Mouse (Mus musculus): Measurements from ENCODE around the gene Cxcl10.

DNA sequence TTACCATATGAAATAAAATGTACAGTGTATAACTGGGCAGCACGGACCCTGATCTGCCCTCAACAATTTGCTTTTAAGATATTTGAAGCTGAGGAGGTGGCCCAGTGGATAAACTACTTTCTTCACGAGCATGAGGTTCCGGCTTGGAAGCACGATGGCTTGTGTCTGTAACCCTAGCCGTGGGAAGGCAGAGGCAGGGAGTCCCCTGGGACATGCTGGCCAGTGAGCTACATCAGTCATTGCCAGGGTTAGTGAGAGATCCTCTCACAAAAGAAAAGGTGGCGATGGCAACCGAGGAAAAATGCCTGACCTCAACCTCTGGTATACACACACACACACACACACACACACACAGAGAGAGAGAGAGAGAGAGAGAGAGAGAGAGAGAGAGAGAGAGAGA lies 35.1 kb upstream of the Cxcl10 start:
- TF ChIP-seq CTCF (IDR thresholded peaks at IDR 0.05; ENCODE audit: insufficient read depth, low read length) (no peak), POLR2A (IDR thresholded peaks at IDR 0.05; ENCODE audit: borderline replicate concordance, extremely low read depth, low read depth, low read length) (no peak)
